Mouse (Mus musculus) ES-Bruce4 (cell line): ENCODE data around the gene Inpp4a. TPM values are rescaled to one million over a fixed set of nuclear protein-coding genes. Genes with fewer than 3 reads are reported as not detected.

Experiments used
- H3K27ac ChIP-seq: 2 replicates; pipeline ENCODE4 v1.5.1; 2012; ENCODE audit warnings: low read length, inconsistent platforms; ENCODE audit not compliant: insufficient read depth
- H3K27me3 ChIP-seq: 2 replicates; pipeline ENCODE4 v1.6.1; 2012; ENCODE audit warnings: mild to moderate bottlenecking, low read length, inconsistent platforms; ENCODE audit not compliant: control insufficient read depth, poor library complexity, insufficient read depth, severe bottlenecking
- H3K36me3 ChIP-seq: 2 replicates; pipeline ENCODE4 v1.6.1; 2012; ENCODE audit warnings: inconsistent platforms, mild to moderate bottlenecking, low read length, moderate library complexity; ENCODE audit not compliant: control insufficient read depth, poor library complexity, insufficient read depth, severe bottlenecking
- H3K4me1 ChIP-seq: one replicate; pipeline ENCODE4 v1.8.1; 2011; ENCODE audit warnings: low read length; ENCODE audit not compliant: control insufficient read depth, insufficient read depth
- H3K4me3 ChIP-seq: 2 replicates; pipeline ENCODE4 v1.5.1; 2011; ENCODE audit warnings: low read depth, mild to moderate bottlenecking, low read length
- H3K9ac ChIP-seq: 2 replicates; pipeline ENCODE4 v1.6.1; 2012; ENCODE audit warnings: low read depth, mild to moderate bottlenecking, inconsistent platforms; ENCODE audit not compliant: poor library complexity, severe bottlenecking
- H3K9me3 ChIP-seq: replicated peaks from 2 replicates; pipeline ENCODE4 v1.6.1; 2012; ENCODE audit warnings: mild to moderate bottlenecking, low read length, inconsistent platforms; ENCODE audit not compliant: control insufficient read depth, poor library complexity, insufficient read depth, severe bottlenecking
- CTCF ChIP-seq: IDR thresholded peaks from one replicate; pipeline ENCODE4 v1.8.1; 2011; ENCODE audit warnings: low read depth, low read length
- EP300 ChIP-seq: IDR thresholded peaks from 2 replicates; pipeline ENCODE4 v1.6.1; 2011; ENCODE audit warnings: low read depth, low read length; ENCODE audit not compliant: insufficient read depth
- POLR2A ChIP-seq: IDR thresholded peaks from one replicate; pipeline ENCODE4 v1.8.1; 2011; ENCODE audit warnings: low read length; ENCODE audit not compliant: insufficient read depth
- polyA plus RNA-seq: library from polyadenylated mRNA; stranded (reverse); fragments of >200 nt; gene quantifications from 2 replicates; pipeline ENCODE4 v1.2.4, GENCODE M21; 2011; ENCODE audit warnings: low read depth; ENCODE audit not compliant: missing spikeins, insufficient read depth, insufficient read length

Gene Inpp4a
- polyA plus RNA-seq, 1 experiment = 9.3 TPM

GRCm38 (mm10) chr1:37457546-37457945, 157.9 kb downstream of the Inpp4a start:
- TF ChIP-seq EP300 = no peak
- no peak for TF ChIP-seq POLR2A
- no peak for TF ChIP-seq CTCF
- Histone ChIP-seq H3K9me3 (no peaks in the 10 kb centered on the region), H3K9ac (no peak overlapping the region), H3K36me3 (no peaks in the 10 kb centered on the region), H3K4me3 (no peak overlapping the region), H3K4me1 (no peaks in the 10 kb centered on the region), H3K27me3 (no peaks in the 10 kb centered on the region), H3K27ac (no peak overlapping the region)

Other genes with a start within 250 kb of the Inpp4a start
- 1.6 and 1.8 TPM in 2 replicates for gene Cnga3, start 85.4 kb upstream of the Inpp4a start, polyA plus RNA-seq
- gene Coa5, start 130.2 kb downstream of the Inpp4a start, polyA plus RNA-seq = 55.3 and 55.4 TPM in 2 replicates
- 41.1 and 42.7 TPM in 2 replicates for gene Unc50, start 130.3 kb downstream of the Inpp4a start, polyA plus RNA-seq
- 6.4 and 9.2 TPM in 2 replicates for gene Mgat4a, start 241.2 kb downstream of the Inpp4a start, polyA plus RNA-seq